Mouse (Mus musculus): ENCODE results near the gene Fgl2.
"Not testable (repeated sequence)": the region's sequence is repeated elsewhere in the genome, so short reads cannot be mapped to it uniquely, and the experiment has no call there.

The Fgl2 gene

GRCm38 (mm10) chr5:21372493-21373179, at the start of gene Fgl2:
Gene Fgl2 (plus strand): TSS chr5:21372642.
- peak; percentile 8 for DNase-seq (ENCODE audit: low read depth)

GRCm38 (mm10) chr5:21326494-21326893, 45.9 kb upstream of the Fgl2 start:
- peak; percentile 45 for DNase-seq (ENCODE audit: low read depth)

- DNase-seq (ENCODE audit: low read depth) = no peak
These were observed 43.9 kb upstream of the Fgl2 start for GRCm38 (mm10) chr5:21328560-21328959.

- DNase-seq (ENCODE audit: low read depth) = no peak
These were observed 42.5 kb upstream of the Fgl2 start for GRCm38 (mm10) chr5:21329672-21330665.

- no peak for DNase-seq (ENCODE audit: low read depth)
These were observed 40.8 kb upstream of the Fgl2 start for GRCm38 (mm10) chr5:21331656-21332055.

GRCm38 (mm10) chr5:21332119-21332518, 40.3 kb upstream of the Fgl2 start:
- no peak for DNase-seq (ENCODE audit: low read depth)

GRCm38 (mm10) chr5:21342265-21342664, 30.2 kb upstream of the Fgl2 start:
- DNase-seq (ENCODE audit: low read depth) = not testable (repeated sequence)

GRCm38 (mm10) chr5:21348366-21348765, 24.1 kb upstream of the Fgl2 start:
- DNase-seq (ENCODE audit: low read depth) = no peak

- no peak for DNase-seq (ENCODE audit: low read depth)
These were observed 20.8 kb upstream of the Fgl2 start for GRCm38 (mm10) chr5:21351678-21352077.

- DNase-seq (ENCODE audit: low read depth) = no peak
These were observed 13.8 kb upstream of the Fgl2 start for GRCm38 (mm10) chr5:21358648-21359047.

- no peak for DNase-seq (ENCODE audit: low read depth)
These were observed 9.1 kb upstream of the Fgl2 start for GRCm38 (mm10) chr5:21363343-21363742.

GRCm38 (mm10) chr5:21366338-21367053, 5.9 kb upstream of the Fgl2 start:
- DNase-seq (ENCODE audit: low read depth) = no peak

GRCm38 (mm10) chr5:21367514-21367913, 4.9 kb upstream of the Fgl2 start:
- DNase-seq (ENCODE audit: low read depth) = no peak

- no peak for DNase-seq (ENCODE audit: low read depth)
These were observed 2.1 kb upstream of the Fgl2 start for GRCm38 (mm10) chr5:21370218-21370947.

- DNase-seq (ENCODE audit: low read depth) = no peak
These were observed 522 bp upstream of the Fgl2 start for GRCm38 (mm10) chr5:21371920-21372319.

- DNase-seq (ENCODE audit: low read depth) = no peak
These were observed 707 bp downstream of the Fgl2 start for GRCm38 (mm10) chr5:21373180-21373518.

GRCm38 (mm10) chr5:21376935-21377334, 4.5 kb downstream of the Fgl2 start:
- no peak for DNase-seq (ENCODE audit: low read depth)

- no peak for DNase-seq (ENCODE audit: low read depth)
These were observed 6.0 kb downstream of the Fgl2 start for GRCm38 (mm10) chr5:21378397-21378796.

- no peak for DNase-seq (ENCODE audit: low read depth)
These were observed 9.5 kb downstream of the Fgl2 start for GRCm38 (mm10) chr5:21381986-21382385.

- DNase-seq (ENCODE audit: low read depth) = no peak
These were observed 10.2 kb downstream of the Fgl2 start for GRCm38 (mm10) chr5:21382678-21383077.

GRCm38 (mm10) chr5:21383392-21384251, 11.2 kb downstream of the Fgl2 start:
- no peak for DNase-seq (ENCODE audit: low read depth)

All from c-Kit-positive CD71-positive TER-119-negative erythroid progenitor cells, embryonic 14.5 days (primary cell).